11 mouse cellular contexts compared by ENCODE assay signal in genomic region chr19:4616546-4616945, GRCm38 (mm10). TPM values are rescaled to one million over a fixed set of nuclear protein-coding genes. Genes with fewer than 3 reads are reported as not detected.
DNase-seq lines count a peak whose midpoint lies in the region; ATAC-seq and TF ChIP-seq lines count a peak whose summit lies in the region.
"Had no signal": no experiment of that assay in that cellular context is flagged by ENCODE, and none has a peak within 500 bp of the region (broad histone marks: within the 10 kb centered on the region; RNA-seq: fewer than 3 reads in every experiment).

No protein-coding gene starts in this region.

- H3K9ac ChIP-seq in intestine, embryonic 14.5 days (ENCODE audit: low read length): no peak overlapping the region
- no peak overlapping the region for H3K9ac ChIP-seq in intestine, postnatal 0 days (ENCODE audit: low read depth, low read length)
- no peak overlapping the region; the same call in 1 of the 2 replicates for H3K9ac ChIP-seq in neural tube, embryonic 11.5 days (ENCODE audit: low read length)
- H3K9ac ChIP-seq in hindbrain, embryonic 14.5 days: no peak overlapping the region
- 0 out of 2 replicates have a peak overlapping the region, but pooled peaks have one; percentile 98 for H3K9ac ChIP-seq in neural tube, embryonic 15.5 days (replicated peaks)

- H3K27me3 ChIP-seq in intestine, embryonic 14.5 days (replicated peaks; ENCODE audit: control insufficient read depth, insufficient read depth, low read length): no peaks in the 10 kb centered on the region
- no peaks in the 10 kb centered on the region for H3K27me3 ChIP-seq in intestine, postnatal 0 days (replicated peaks; ENCODE audit: control insufficient read depth, insufficient read depth, low read length)
- H3K27me3 ChIP-seq in neural tube, embryonic 11.5 days (ENCODE audit: control insufficient read depth, insufficient read depth, low read length): no peaks in the 10 kb centered on the region
- no peaks in the 10 kb centered on the region for H3K27me3 ChIP-seq in hindbrain, embryonic 14.5 days (ENCODE audit: control insufficient read depth, insufficient read depth, low read length)
- no peaks in the 10 kb centered on the region for H3K27me3 ChIP-seq in neural tube, embryonic 15.5 days (replicated peaks)

- DNase-seq in intestine, embryonic 14.5 days (ENCODE audit: low spot score): no peak
- no peak for DNase-seq in neural tube, embryonic 11.5 days (ENCODE audit: low spot score)
- DNase-seq in neural tube, embryonic 10.5 days (ENCODE audit: extremely low spot score, low spot score): no peak
- no peak for DNase-seq in hindbrain, embryonic 14.5 days (ENCODE audit: low spot score)
- no peak for DNase-seq in ovary, postnatal 36 days (ENCODE audit: low spot score)
- DNase-seq in adrenal gland, adult 2 months: no peak
- DNase-seq: adrenal gland, postnatal 14 days; thymus, postnatal 36 days had no signal

- ATAC-seq in intestine, embryonic 14.5 days (replicated peaks; ENCODE audit: low FRiP score, low TSS enrichment, low read depth): no peak
- ATAC-seq in intestine, postnatal 0 days: no peak
- no peak for ATAC-seq in neural tube, embryonic 11.5 days (ENCODE audit: insufficient read depth, low FRiP score, low TSS enrichment)
- no peak for ATAC-seq in hindbrain, embryonic 14.5 days (ENCODE audit: low FRiP score)
- no peak for ATAC-seq in neural tube, embryonic 15.5 days (ENCODE audit: low FRiP score)

- peak overlapping the region; percentile 61; the same call in 1 of the 2 replicates for H3K4me2 ChIP-seq in intestine, embryonic 14.5 days (ENCODE audit: low read length)
- H3K4me2 ChIP-seq in intestine, postnatal 0 days (replicated peaks; ENCODE audit: low read depth): no peak overlapping the region
- peak overlapping the region; percentile 79 for H3K4me2 ChIP-seq in neural tube, embryonic 11.5 days (ENCODE audit: low read depth)
- no peak overlapping the region for H3K4me2 ChIP-seq in hindbrain, embryonic 14.5 days (replicated peaks)
- peak overlapping the region; percentile 90 for H3K4me2 ChIP-seq in neural tube, embryonic 15.5 days

- no peak overlapping the region for H3K27ac ChIP-seq in intestine, embryonic 14.5 days (ENCODE audit: low read depth)
- H3K27ac ChIP-seq in intestine, postnatal 0 days (ENCODE audit: low read depth, low read length): no peak overlapping the region
- H3K27ac ChIP-seq in neural tube, embryonic 11.5 days (ENCODE audit: low read depth, low read length): no peak overlapping the region
- peak overlapping the region; percentile 95; the same call in 1 of the 2 replicates for H3K27ac ChIP-seq in hindbrain, embryonic 14.5 days
- peak overlapping the region; percentile 90; the same call in 1 of the 2 replicates for H3K27ac ChIP-seq in neural tube, embryonic 15.5 days (replicated peaks)

- H3K9me3 ChIP-seq in intestine, embryonic 14.5 days (ENCODE audit: control insufficient read depth, low read length): no peaks in the 10 kb centered on the region
- H3K9me3 ChIP-seq in intestine, postnatal 0 days (ENCODE audit: control insufficient read depth): no peaks in the 10 kb centered on the region
- no peaks in the 10 kb centered on the region for H3K9me3 ChIP-seq in neural tube, embryonic 11.5 days (ENCODE audit: control insufficient read depth, low read length)
- H3K9me3 ChIP-seq in hindbrain, embryonic 14.5 days (ENCODE audit: control insufficient read depth, low read length): no peaks in the 10 kb centered on the region
- no peaks in the 10 kb centered on the region for H3K9me3 ChIP-seq in neural tube, embryonic 15.5 days (replicated peaks)
- H3K9me3 ChIP-seq: megakaryocyte, embryonic 14.5 days had no signal

- WGBS in intestine, embryonic 14.5 days: 33% methylated on average over 4 of the region's 4 CpGs
- 35% methylated on average over 4 of the region's 4 CpGs for WGBS in intestine, postnatal 0 days
- WGBS in neural tube, embryonic 11.5 days: 38% methylated on average over 4 of the region's 4 CpGs
- 37% methylated on average over 4 of the region's 4 CpGs for WGBS in hindbrain, embryonic 14.5 days
- WGBS in neural tube, embryonic 15.5 days: 43% methylated on average over 4 of the region's 4 CpGs

- no peak overlapping the region for H3K4me3 ChIP-seq in intestine, embryonic 14.5 days (ENCODE audit: low read depth, low read length)
- no peak overlapping the region for H3K4me3 ChIP-seq in intestine, postnatal 0 days (ENCODE audit: low read depth, low read length)
- peak overlapping the region; percentile 91; the same call in 1 of the 2 replicates for H3K4me3 ChIP-seq in neural tube, embryonic 11.5 days (ENCODE audit: low read depth, low read length)
- no peak overlapping the region for H3K4me3 ChIP-seq in hindbrain, embryonic 14.5 days (replicated peaks; ENCODE audit: low read length)
- no peak overlapping the region for H3K4me3 ChIP-seq in neural tube, embryonic 15.5 days (replicated peaks)

- no peak for TF ChIP-seq CTCF in intestine, postnatal 0 days (IDR thresholded peaks at IDR 0.05; ENCODE audit: low read depth)

- peaks cover 8% of the 10 kb centered on the region for H3K4me1 ChIP-seq in intestine, embryonic 14.5 days (replicated peaks; ENCODE audit: control insufficient read depth, insufficient read depth, low read length)
- no peaks in the 10 kb centered on the region; the same call in 1 of the 2 replicates for H3K4me1 ChIP-seq in intestine, postnatal 0 days (replicated peaks; ENCODE audit: control insufficient read depth, insufficient read depth, low read length)
- peaks cover 19% of the 10 kb centered on the region for H3K4me1 ChIP-seq in neural tube, embryonic 11.5 days (ENCODE audit: control insufficient read depth, insufficient read depth, low read length)
- H3K4me1 ChIP-seq in hindbrain, embryonic 14.5 days (replicated peaks; ENCODE audit: control insufficient read depth, insufficient read depth, low read length): peaks cover 26% of the 10 kb centered on the region
- H3K4me1 ChIP-seq in neural tube, embryonic 15.5 days: peaks cover 41% of the 10 kb centered on the region

- H3K36me3 ChIP-seq in intestine, embryonic 14.5 days (ENCODE audit: control insufficient read depth, insufficient read depth, low read length): peaks cover 34% of the 10 kb centered on the region
- H3K36me3 ChIP-seq in intestine, postnatal 0 days (ENCODE audit: control insufficient read depth, insufficient read depth): peaks cover 33% of the 10 kb centered on the region
- peaks cover 5% of the 10 kb centered on the region for H3K36me3 ChIP-seq in neural tube, embryonic 11.5 days (ENCODE audit: control insufficient read depth, insufficient read depth, low read length)
- H3K36me3 ChIP-seq in hindbrain, embryonic 14.5 days (replicated peaks; ENCODE audit: control insufficient read depth, insufficient read depth): peaks cover 39% of the 10 kb centered on the region
- H3K36me3 ChIP-seq in neural tube, embryonic 15.5 days: peaks cover 34% of the 10 kb centered on the region

RNA-seq across cellular contexts. Expression of gene Lrfn4, which starts 1.1 kb away (rescaled TPM):
- 8.6 and 9.3 TPM in 2 replicates for polyA plus RNA-seq in intestine, embryonic 14.5 days (2014; fragmentation: Nextera tagmentation; extraction: Ambion mirVana)
- polyA plus RNA-seq in intestine, postnatal 0 days (2015; fragmentation: Nextera tagmentation; extraction: Ambion mirVana): 4.6 and 4.8 TPM in 2 replicates
- polyA plus RNA-seq in neural tube, embryonic 11.5 days (2014; fragmentation: Nextera tagmentation; extraction: Ambion mirVana): 10.0 and 10.5 TPM in 2 replicates
- polyA plus RNA-seq in hindbrain, embryonic 14.5 days (2014; fragmentation: Nextera tagmentation; extraction: Ambion mirVana): 17.9 and 18.9 TPM in 2 replicates
- 10.5 and 12.5 TPM in 2 replicates for polyA plus RNA-seq in neural tube, embryonic 15.5 days (2015; fragmentation: Nextera tagmentation; extraction: Ambion mirVana)
- 1 to 10 TPM; 3.3 to 6.7 TPM for total RNA-seq in adrenal gland, adult 2 months (2021)
- 17.1 and 22.1 TPM in 2 replicates for polyA plus RNA-seq in adrenal gland, adult 2 months (2012; rRNA removed)

RNA-seq across cellular contexts. Expression of gene Rce1, which starts 8.9 kb away (rescaled TPM):
- 75.3 and 78.6 TPM in 2 replicates for polyA plus RNA-seq in intestine, embryonic 14.5 days (2014; fragmentation: Nextera tagmentation; extraction: Ambion mirVana)
- polyA plus RNA-seq in intestine, postnatal 0 days (2015; fragmentation: Nextera tagmentation; extraction: Ambion mirVana): 37.0 and 37.4 TPM in 2 replicates
- polyA plus RNA-seq in neural tube, embryonic 11.5 days (2014; fragmentation: Nextera tagmentation; extraction: Ambion mirVana): 68.8 and 73.6 TPM in 2 replicates
- 47.0 and 53.3 TPM in 2 replicates for polyA plus RNA-seq in hindbrain, embryonic 14.5 days (2014; fragmentation: Nextera tagmentation; extraction: Ambion mirVana)
- polyA plus RNA-seq in neural tube, embryonic 15.5 days (2015; fragmentation: Nextera tagmentation; extraction: Ambion mirVana): 49.1 and 49.8 TPM in 2 replicates
- 10 to 100 TPM; 34.8 to 44.2 TPM for total RNA-seq in adrenal gland, adult 2 months (2021)
- 125 and 141 TPM in 2 replicates for polyA plus RNA-seq in adrenal gland, adult 2 months (2012; rRNA removed)

Comparison
In these comparisons a context has a peak if more than half of its experiments do, and no peak if none do; other contexts are left out.
1. H3K27ac ChIP-seq: peak in hindbrain, embryonic 14.5 days (single experiment) and neural tube, embryonic 15.5 days (single experiment); none in intestine, embryonic 14.5 days (single experiment), intestine, postnatal 0 days (single experiment) and neural tube, embryonic 11.5 days (single experiment).
2. H3K4me2 ChIP-seq: peak in intestine, embryonic 14.5 days (single experiment), neural tube, embryonic 11.5 days (single experiment) and neural tube, embryonic 15.5 days (single experiment); none in intestine, postnatal 0 days (single experiment) and hindbrain, embryonic 14.5 days (single experiment).